Mouse (Mus musculus) G1E (cell line): ENCODE measurements around the gene Wfs1. TPM values are rescaled to one million over a fixed set of nuclear protein-coding genes. Genes with fewer than 3 reads are reported as not detected.

ENCODE experiments used
- ATAC-seq: 2 replicates; pipeline ENCODE4 v1.8.0; 2016; ENCODE audit warnings: mild to moderate bottlenecking; ENCODE audit not compliant: insufficient number of reproducible peaks, poor library complexity, low FRiP score, severe bottlenecking; ENCODE audit errors: extremely low read depth
- DNase-seq: peaks from one replicate; pipeline ENCODE4 v3.0.0; 2012; ENCODE audit warnings: low spot score
- H3K27me3 ChIP-seq: 2 replicates; pipeline ENCODE4 v1.6.1; 2012; ENCODE audit warnings: mild to moderate bottlenecking, low read length, inconsistent platforms; ENCODE audit not compliant: insufficient read depth
- H3K36me3 ChIP-seq: replicated peaks from 2 replicates; pipeline ENCODE3; 2012; ENCODE audit warnings: mild to moderate bottlenecking, inconsistent platforms
- H3K4me1 ChIP-seq: 2 replicates; pipeline ENCODE4 v1.6.1; 2012; ENCODE audit warnings: low read depth, low read length, inconsistent platforms, mixed read lengths; ENCODE audit not compliant: insufficient read depth
- H3K4me3 ChIP-seq: 2 replicates; pipeline ENCODE4 v1.5.1; 2012; ENCODE audit warnings: low read depth, mild to moderate bottlenecking, inconsistent platforms, low read length, moderate library complexity, mixed read lengths
- H3K9me3 ChIP-seq: replicated peaks from 2 replicates; pipeline ENCODE4 v1.6.1; 2012; ENCODE audit warnings: inconsistent platforms
- CTCF ChIP-seq: IDR thresholded peaks from 2 replicates; pipeline ENCODE4 v1.5.1; 2012; ENCODE audit warnings: low read depth, low read length, inconsistent platforms, mixed read lengths
- GATA1 ChIP-seq: IDR thresholded peaks from 2 replicates; pipeline ENCODE4 v1.6.1; 2012; ENCODE audit warnings: borderline replicate concordance, low read length, inconsistent platforms, mixed read lengths
- GATA2 ChIP-seq: IDR thresholded peaks from 2 replicates; pipeline ENCODE4 v1.6.1; 2012; ENCODE audit warnings: low read depth, low read length, inconsistent platforms, borderline replicate concordance
- POLR2AphosphoS5 ChIP-seq: IDR thresholded peaks from 2 replicates; pipeline ENCODE4 v1.6.1; 2012; ENCODE audit warnings: low read depth, low read length, inconsistent platforms; ENCODE audit not compliant: insufficient replicate concordance
- TAL1 ChIP-seq: conservative IDR thresholded peaks from 2 replicates; pipeline ENCODE4 v1.6.1; 2012; ENCODE audit warnings: low read depth, low read length, inconsistent platforms, mixed read lengths
- polyA plus RNA-seq: library from polyadenylated mRNA; stranded (reverse); fragments of >175 nt; gene quantifications from 2 replicates; pipeline ENCODE4 v1.2.3, GENCODE M21; 2012
- total RNA-seq, 2 experiments: library from RNA; stranded (forward) in 1 of 2; stranded (reverse) in 1 of 2; fragments of 200-1000 nt in 1 of 2; fragments of >200 nt in 1 of 2; fragmentation: Nextera tagmentation in 1 of 2; gene quantifications; 2 replicates each; pipeline ENCODE4 v1.2.3; 2014 to 2017

Gene Wfs1
- total and polyA plus RNA-seq, 3 experiments: 0.02 to 0.05 TPM; not detected in 1

DNA sequence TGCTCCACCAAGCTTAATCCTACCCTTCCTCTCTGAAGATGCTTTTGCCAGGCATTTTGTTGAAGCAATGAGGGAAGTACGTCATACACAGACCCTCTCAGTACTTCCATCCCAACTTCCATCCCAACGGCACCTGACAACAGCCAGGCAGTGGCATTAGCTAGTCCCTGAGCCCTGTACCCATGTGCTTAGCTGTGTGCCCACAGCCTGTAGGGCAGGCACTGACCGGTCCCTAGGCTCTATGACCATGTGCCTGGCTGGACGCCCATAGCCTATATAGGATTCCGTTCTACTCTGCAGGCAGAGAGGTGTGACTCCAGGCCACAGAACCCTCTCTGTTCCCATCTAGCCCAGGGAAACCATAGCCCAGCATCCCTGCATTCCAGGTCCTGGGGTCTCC is 51.0 kb downstream of the Wfs1 start:
- Histone ChIP-seq H3K36me3 (no peaks in the 10 kb centered on the region), H3K4me1 (no peaks in the 10 kb centered on the region), H3K9me3 (peaks cover 7% of the 10 kb centered on the region), H3K4me3 (no peak overlapping the region), H3K27me3 (no peaks in the 10 kb centered on the region)
- DNase-seq (no peak), ATAC-seq (no peak)
- TF ChIP-seq GATA2: no peak
- no peak for TF ChIP-seq POLR2AphosphoS5
- no peak for TF ChIP-seq GATA1
- TF ChIP-seq TAL1: no peak
- TF ChIP-seq CTCF: no peak

DNA sequence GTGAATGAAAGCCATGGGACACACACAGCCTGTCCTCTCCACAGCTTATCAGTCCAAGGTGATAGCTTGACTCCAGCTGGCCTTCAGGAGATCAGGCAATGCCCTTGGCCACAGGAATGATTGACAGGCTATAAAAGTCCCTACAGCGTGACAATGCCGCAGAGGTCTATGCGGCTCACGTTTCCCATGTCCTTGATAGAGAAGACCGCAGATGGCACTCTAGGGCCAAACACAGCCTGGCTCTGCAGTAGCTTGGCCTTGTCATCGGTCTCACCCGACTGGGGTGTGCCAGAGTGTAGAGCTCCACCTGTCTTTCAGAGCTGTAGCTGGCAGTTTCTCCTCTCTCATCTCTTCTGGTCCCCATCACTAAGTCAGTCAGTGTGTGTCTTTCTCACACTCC is 52.5 kb downstream of the Wfs1 start:
- no peak for TF ChIP-seq GATA1
- no peak for TF ChIP-seq GATA2
- no peak for TF ChIP-seq POLR2AphosphoS5
- no peak for TF ChIP-seq CTCF
- TF ChIP-seq TAL1: no peak
- DNase-seq (no peak), ATAC-seq (no peak)
- H3K4me1 ChIP-seq: no peaks in the 10 kb centered on the region
- no peaks in the 10 kb centered on the region for H3K27me3 ChIP-seq
- H3K36me3 ChIP-seq: no peaks in the 10 kb centered on the region
- H3K9me3 ChIP-seq: peaks cover 6% of the 10 kb centered on the region; the same call in 1 of the 2 replicates
- H3K4me3 ChIP-seq: no peak overlapping the region

DNA sequence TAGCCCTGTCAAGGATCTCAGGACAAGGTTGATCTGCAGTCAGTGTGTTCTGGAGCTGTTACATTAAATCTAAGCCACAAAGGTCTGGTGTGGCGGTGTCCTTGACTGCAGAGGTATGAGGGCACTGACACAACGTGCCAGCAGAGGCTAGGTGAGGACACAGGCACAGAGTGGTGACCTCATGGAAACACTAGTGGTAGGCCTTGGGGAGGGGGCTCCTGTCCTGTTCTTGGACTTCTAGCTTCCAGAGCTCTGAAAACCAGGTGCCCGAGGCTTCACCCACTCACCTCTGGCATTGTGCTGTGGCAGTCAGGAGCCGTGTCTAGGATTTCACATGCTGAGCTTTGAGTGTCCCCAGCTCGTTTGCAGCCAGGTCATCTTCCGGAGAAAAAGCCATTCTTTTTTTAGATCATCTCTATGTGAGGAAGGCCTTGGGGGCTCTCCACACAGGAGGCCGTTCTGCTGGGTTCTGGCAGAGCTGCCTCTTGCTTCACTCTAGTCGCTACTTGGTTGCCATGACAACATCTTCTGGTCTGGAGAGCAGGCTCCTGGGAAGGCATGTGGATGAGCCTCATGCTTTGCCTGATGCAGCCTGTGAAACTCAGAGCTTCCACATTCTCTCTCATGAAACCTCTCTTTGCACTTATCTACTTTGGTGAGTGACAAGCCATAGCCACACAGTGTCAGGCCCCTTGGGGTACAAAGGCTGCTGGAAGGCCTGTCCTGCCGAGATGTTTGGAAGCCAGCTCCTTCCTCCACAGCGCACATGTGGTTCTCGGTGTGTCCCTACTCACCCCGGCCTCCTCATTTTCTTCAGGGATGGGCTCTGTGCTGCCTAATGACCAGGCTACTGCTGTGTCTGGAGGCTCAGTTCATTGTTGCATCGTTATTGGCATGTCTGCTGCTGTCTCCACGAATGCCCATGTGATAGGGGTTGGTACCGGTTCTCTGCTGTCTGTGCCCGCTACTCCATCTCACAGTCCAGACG is 53.2 kb downstream of the Wfs1 start:
- Histone ChIP-seq H3K4me3 (no peak overlapping the region), H3K36me3 (no peaks in the 10 kb centered on the region), H3K27me3 (no peaks in the 10 kb centered on the region), H3K9me3 (peaks cover 9% of the 10 kb centered on the region; the same call in 1 of the 2 replicates), H3K4me1 (no peaks in the 10 kb centered on the region)
- TF ChIP-seq POLR2AphosphoS5: no peak
- TF ChIP-seq TAL1: no peak
- TF ChIP-seq CTCF: no peak
- TF ChIP-seq GATA2: no peak
- no peak for TF ChIP-seq GATA1
- DNase-seq (no peak), ATAC-seq (no peak)

DNA sequence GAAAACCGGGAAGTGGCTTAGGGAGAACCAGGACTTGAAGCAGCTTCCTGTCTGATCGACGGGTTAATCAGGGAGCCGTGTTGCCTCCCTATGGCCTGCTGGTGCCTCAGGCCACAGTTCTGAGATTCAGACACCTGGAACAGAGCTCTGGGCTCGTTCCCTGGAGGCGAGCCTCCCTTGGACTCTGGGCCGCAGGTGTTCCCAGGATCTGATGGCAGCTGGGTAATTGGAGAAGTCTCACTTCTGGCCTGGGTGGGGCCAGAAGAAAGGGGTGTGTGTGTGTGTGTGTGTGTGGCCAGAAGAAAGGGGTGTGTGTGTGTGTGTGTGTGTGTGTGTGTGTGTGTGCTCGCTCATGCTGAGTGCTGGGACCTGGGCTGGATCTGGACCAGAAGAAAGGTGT is 55.6 kb downstream of the Wfs1 start:
- ATAC-seq (no peak), DNase-seq (no peak)
- TF ChIP-seq GATA2 (no peak), GATA1 (no peak), TAL1 (no peak), POLR2AphosphoS5 (no peak), CTCF (no peak)
- H3K36me3 ChIP-seq: no peaks in the 10 kb centered on the region
- no peaks in the 10 kb centered on the region for H3K27me3 ChIP-seq
- H3K4me1 ChIP-seq: no peaks in the 10 kb centered on the region
- no peak overlapping the region for H3K4me3 ChIP-seq
- peaks cover 11% of the 10 kb centered on the region; the same call in 1 of the 2 replicates for H3K9me3 ChIP-seq

DNA sequence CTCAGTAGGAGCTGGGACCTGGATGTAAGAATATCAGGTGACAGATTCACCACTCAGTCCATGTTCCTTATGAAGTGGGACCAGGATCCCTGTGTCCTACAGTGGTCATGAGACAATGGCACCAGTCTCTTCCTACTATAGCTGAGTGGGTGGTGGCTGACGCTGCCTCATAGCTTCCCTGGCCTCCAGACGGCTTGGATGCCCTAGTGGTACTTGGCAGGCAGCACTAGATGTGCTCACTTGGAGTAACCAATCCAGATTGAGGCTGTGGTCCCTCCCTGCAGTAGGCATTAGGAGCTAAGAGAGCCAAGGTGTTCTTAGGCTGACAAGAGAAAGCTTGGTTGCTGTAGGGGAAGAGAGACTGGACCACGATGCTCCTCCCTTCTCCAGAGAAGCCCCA is 59.6 kb downstream of the Wfs1 start:
- peaks cover 7% of the 10 kb centered on the region for H3K9me3 ChIP-seq
- no peaks in the 10 kb centered on the region for H3K36me3 ChIP-seq
- no peak for ATAC-seq
- H3K4me3 ChIP-seq: no peak overlapping the region
- no peaks in the 10 kb centered on the region for H3K27me3 ChIP-seq
- TF ChIP-seq CTCF (no peak), GATA1 (no peak), TAL1 (no peak), GATA2 (no peak), POLR2AphosphoS5 (no peak)
- no peak for DNase-seq
- no peaks in the 10 kb centered on the region for H3K4me1 ChIP-seq

DNA sequence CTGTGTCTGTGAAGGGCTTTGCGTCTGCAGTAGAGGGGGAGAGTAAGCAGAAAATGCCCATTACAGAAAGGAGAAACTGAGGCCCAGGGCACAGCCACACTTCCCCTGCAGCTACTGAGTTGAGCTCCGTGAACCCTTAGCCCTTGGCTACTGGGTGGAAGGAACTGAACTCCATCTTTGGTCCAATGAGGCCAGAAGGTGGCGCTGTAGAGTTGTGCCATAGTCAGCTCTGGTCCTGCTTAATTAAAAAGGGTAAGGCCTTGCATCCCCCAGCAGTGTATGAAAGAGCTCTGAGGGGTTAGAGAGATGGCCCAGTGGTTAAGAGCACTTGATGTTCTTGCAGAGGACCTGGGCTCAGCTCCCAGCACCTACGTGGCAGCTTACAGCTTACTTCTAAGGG is 60.3 kb downstream of the Wfs1 start:
- ATAC-seq (no peak), DNase-seq (no peak)
- Histone ChIP-seq H3K9me3 (peaks cover 7% of the 10 kb centered on the region), H3K36me3 (no peaks in the 10 kb centered on the region), H3K27me3 (no peaks in the 10 kb centered on the region), H3K4me1 (no peaks in the 10 kb centered on the region), H3K4me3 (no peak overlapping the region)
- TF ChIP-seq GATA1: no peak
- peak; percentile 21; the same call in 1 of the 2 replicates for TF ChIP-seq CTCF
